Mouse (Mus musculus): ENCODE measurements around the gene Nlk. TPM values are rescaled to one million over a fixed set of nuclear protein-coding genes. Genes with fewer than 3 reads are reported as not detected.

Gene Nlk
- polyA plus RNA-seq, 1 experiment, result 13.8 TPM

DNA sequence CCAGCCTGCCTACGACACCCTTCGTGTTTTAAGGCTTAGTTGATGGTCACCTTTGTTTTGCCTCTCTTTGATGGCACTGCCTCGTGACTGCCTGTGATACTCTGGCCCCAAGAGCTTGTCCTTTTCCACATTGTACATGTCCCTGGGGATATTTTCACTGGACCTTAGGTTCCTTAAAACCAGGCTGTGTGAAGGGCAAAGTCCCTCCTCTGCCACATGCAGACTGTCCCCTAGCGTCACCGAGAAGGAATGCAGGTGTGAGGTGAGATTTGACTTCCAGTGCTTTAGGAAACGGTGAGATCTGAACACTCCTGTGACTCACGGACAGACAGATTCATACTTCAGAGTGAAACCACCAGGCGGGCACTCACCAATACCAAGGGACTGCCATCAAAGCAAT, 139.9 kb downstream of the Nlk start:
- Histone ChIP-seq H3K27me3 (ENCODE audit: control insufficient read depth, insufficient read depth, low read length) (no peaks in the 10 kb centered on the region), H3K36me3 (ENCODE audit: control insufficient read depth, insufficient read depth, low read length) (no peaks in the 10 kb centered on the region), H3K4me1 (ENCODE audit: control insufficient read depth, insufficient read depth, insufficient read length) (no peaks in the 10 kb centered on the region), H3K4me3 (ENCODE audit: extremely low read depth, insufficient read depth, insufficient read length) (no peak overlapping the region), H3K27ac (ENCODE audit: insufficient read depth, low read length) (no peak overlapping the region)
- 69% methylated on average over 8 of the region's 8 CpGs for WGBS
- DNase-seq (ENCODE audit: low read depth in 1 of 2, low spot score in 2 of 2), result no peak
- TF ChIP-seq POLR2A (IDR thresholded peaks at IDR 0.05; ENCODE audit: low read depth, low read length), result no peak
- no peak for TF ChIP-seq CTCF (IDR thresholded peaks at IDR 0.05; ENCODE audit: extremely low read depth, insufficient read depth, insufficient read length, insufficient replicate concordance)

DNA sequence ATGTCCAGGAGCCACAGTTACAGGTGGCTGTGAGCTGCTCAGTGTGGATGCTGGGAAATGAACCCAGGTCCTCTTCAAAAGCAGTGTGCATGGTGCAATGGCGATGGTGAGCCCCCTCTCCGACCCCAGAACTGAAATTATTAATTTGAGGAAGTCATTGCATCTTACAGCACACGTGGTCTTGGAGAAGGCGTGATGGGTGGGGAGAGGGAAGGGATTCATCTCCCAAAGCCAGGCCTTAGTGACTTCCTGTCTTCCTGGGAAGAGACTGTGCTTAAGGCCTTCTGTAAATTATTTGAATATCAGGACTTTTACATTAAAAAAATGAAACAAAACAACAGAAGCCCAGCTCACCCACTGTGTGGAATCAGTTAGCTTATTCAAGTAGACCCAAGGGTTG, 141.1 kb downstream of the Nlk start:
- Histone ChIP-seq H3K27ac (ENCODE audit: insufficient read depth, low read length) (no peak overlapping the region; the same call in 1 of the 2 replicates), H3K27me3 (ENCODE audit: control insufficient read depth, insufficient read depth, low read length) (no peaks in the 10 kb centered on the region), H3K36me3 (ENCODE audit: control insufficient read depth, insufficient read depth, low read length) (no peaks in the 10 kb centered on the region), H3K4me3 (ENCODE audit: extremely low read depth, insufficient read depth, insufficient read length) (no peak overlapping the region), H3K4me1 (ENCODE audit: control insufficient read depth, insufficient read depth, insufficient read length) (no peaks in the 10 kb centered on the region)
- DNase-seq (ENCODE audit: low read depth in 1 of 2, low spot score in 2 of 2), result no peak
- TF ChIP-seq CTCF (IDR thresholded peaks at IDR 0.05; ENCODE audit: extremely low read depth, insufficient read depth, insufficient read length, insufficient replicate concordance) (no peak), POLR2A (IDR thresholded peaks at IDR 0.05; ENCODE audit: low read depth, low read length) (no peak)
- 68% methylated on average over 4 of the region's 4 CpGs for WGBS

DNA sequence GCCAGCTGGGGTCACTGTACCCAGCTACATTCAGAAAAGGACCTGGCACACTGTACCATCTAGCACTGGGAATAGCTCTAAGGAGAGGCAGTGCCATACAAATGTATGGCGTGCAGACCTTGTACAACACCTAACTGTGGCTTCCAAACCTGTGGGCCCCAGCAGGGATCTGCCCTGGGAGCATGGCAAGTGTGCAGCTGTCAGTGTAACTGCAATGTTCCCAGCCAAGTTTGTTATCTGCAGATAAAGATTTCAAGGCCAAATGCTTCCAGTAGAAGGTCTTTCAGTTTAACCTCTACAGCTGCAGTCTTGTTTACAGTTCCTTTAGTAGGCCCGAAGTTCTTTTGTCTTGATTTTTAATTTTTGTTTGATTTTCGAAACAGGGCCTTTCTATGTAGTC, 141.6 kb downstream of the Nlk start:
- H3K4me1 ChIP-seq (ENCODE audit: control insufficient read depth, insufficient read depth, insufficient read length), result no peaks in the 10 kb centered on the region
- no peak for DNase-seq (ENCODE audit: low read depth in 1 of 2, low spot score in 2 of 2)
- no peak for TF ChIP-seq POLR2A (IDR thresholded peaks at IDR 0.05; ENCODE audit: low read depth, low read length)
- TF ChIP-seq CTCF (IDR thresholded peaks at IDR 0.05; ENCODE audit: extremely low read depth, insufficient read depth, insufficient read length, insufficient replicate concordance), result no peak

DNA sequence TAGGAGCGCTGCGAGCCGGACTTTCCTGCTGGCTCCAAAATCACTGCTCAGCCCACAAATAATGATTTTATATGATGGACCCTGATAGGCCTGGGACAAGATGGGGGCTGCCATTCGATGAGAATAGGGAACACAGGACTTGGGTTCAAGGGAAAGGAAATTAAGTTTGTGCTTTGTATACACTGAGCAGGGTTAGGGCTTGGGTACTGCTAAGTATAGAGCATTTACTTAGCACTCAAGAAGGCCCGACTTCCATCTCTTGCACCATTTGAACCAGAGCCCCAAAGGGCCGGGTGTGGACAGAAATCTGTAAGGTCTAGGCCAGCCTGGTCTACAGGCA, 146.1 kb downstream of the Nlk start:
- no peak for TF ChIP-seq CTCF (IDR thresholded peaks at IDR 0.05; ENCODE audit: extremely low read depth, insufficient read depth, insufficient read length, insufficient replicate concordance)
- no peak for TF ChIP-seq POLR2A (IDR thresholded peaks at IDR 0.05; ENCODE audit: low read depth, low read length)
- no peaks in the 10 kb centered on the region for H3K27me3 ChIP-seq (ENCODE audit: control insufficient read depth, insufficient read depth, low read length)
- WGBS, result 33% methylated on average over 6 of the region's 6 CpGs
- DNase-seq (ENCODE audit: low read depth in 1 of 2, low spot score in 2 of 2), result no peak
- H3K27ac ChIP-seq (ENCODE audit: insufficient read depth, low read length), result no peak overlapping the region; the same call in 1 of the 2 replicates
- peak overlapping the region; percentile 62 for H3K4me3 ChIP-seq (ENCODE audit: extremely low read depth, insufficient read depth, insufficient read length)
- no peaks in the 10 kb centered on the region; the same call in 1 of the 2 replicates for H3K4me1 ChIP-seq (ENCODE audit: control insufficient read depth, insufficient read depth, insufficient read length)
- no peaks in the 10 kb centered on the region for H3K36me3 ChIP-seq (ENCODE audit: control insufficient read depth, insufficient read depth, low read length)

More for the DNA sequence above, 141.6 kb downstream of the Nlk start:
- Histone ChIP-seq H3K4me3 (ENCODE audit: extremely low read depth, insufficient read depth, insufficient read length) (no peak overlapping the region), H3K27me3 (ENCODE audit: control insufficient read depth, insufficient read depth, low read length) (no peaks in the 10 kb centered on the region), H3K36me3 (ENCODE audit: control insufficient read depth, insufficient read depth, low read length) (no peaks in the 10 kb centered on the region), H3K27ac (ENCODE audit: insufficient read depth, low read length) (no peak overlapping the region; the same call in 1 of the 2 replicates)
- WGBS, result 79% methylated on average over 3 of the region's 3 CpGs

DNA sequence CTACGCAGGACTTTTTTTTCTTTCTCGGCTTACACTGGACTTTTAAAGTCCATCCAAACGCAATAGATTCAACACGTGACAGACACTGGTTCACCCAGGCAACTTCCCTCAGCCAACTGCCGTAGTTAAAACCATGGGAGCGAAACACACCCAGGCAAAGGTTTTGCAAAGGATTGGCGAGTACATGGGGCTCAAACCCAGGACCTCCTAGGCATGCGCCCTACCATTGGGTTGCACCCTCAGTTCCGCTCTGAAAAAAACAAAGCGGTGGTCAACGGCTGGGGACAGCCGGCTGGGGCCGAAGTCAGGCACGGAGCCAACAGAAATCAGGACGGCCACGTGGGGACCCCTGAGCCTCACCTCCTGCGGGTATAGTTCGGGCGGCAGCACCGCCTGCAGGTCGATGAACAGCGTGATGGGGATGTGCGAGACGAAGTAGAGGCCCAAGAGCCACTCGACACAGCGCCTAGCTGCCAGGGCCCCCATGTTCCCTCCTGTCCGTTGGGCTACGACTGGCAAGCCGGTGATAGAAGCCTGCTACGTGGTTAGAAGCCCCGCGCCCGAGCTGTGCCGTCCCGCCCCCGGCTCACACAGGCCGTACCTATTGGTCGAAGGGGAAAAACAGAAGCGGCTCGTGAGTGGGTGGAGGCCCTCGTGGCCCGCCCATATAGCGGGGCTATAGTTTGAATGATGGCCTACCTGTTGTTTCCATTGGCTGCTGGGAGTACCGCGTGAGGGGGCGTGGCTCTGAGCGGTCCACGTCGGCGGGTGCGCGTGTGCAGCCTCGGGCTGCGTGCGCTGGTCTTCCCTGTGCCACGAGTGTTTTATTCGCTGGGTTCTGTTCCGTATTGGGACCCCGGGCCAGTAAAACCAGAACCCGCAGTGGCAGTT, 146.8 kb downstream of the Nlk start, which contains the start of gene Tmem97:
Gene Tmem97 (minus strand): TSS at position 610 of the 891 bp plus-strand sequence.
- TF ChIP-seq CTCF (IDR thresholded peaks at IDR 0.05; ENCODE audit: extremely low read depth, insufficient read depth, insufficient read length, insufficient replicate concordance) (no peak), POLR2A (IDR thresholded peaks at IDR 0.05; ENCODE audit: low read depth, low read length) (peak; percentile 69; the same call in 1 of the 2 replicates)
- peak within 1 kb of the TSS; percentile 47 for H3K27ac ChIP-seq (ENCODE audit: insufficient read depth, low read length)
- DNase-seq (ENCODE audit: low read depth in 1 of 2, low spot score in 2 of 2), result peak; percentile 89 to 93
- no peaks in the 10 kb centered on the region for H3K27me3 ChIP-seq (ENCODE audit: control insufficient read depth, insufficient read depth, low read length)
- H3K36me3 ChIP-seq (ENCODE audit: control insufficient read depth, insufficient read depth, low read length), result no peaks in the 10 kb centered on the region
- no peaks in the 10 kb centered on the region; the same call in 1 of the 2 replicates for H3K4me1 ChIP-seq (ENCODE audit: control insufficient read depth, insufficient read depth, insufficient read length)
- peak within 1 kb of the TSS; percentile 85 for H3K4me3 ChIP-seq (ENCODE audit: extremely low read depth, insufficient read depth, insufficient read length)
- under 1% methylated on average over 60 of the region's 60 CpGs for WGBS

DNA sequence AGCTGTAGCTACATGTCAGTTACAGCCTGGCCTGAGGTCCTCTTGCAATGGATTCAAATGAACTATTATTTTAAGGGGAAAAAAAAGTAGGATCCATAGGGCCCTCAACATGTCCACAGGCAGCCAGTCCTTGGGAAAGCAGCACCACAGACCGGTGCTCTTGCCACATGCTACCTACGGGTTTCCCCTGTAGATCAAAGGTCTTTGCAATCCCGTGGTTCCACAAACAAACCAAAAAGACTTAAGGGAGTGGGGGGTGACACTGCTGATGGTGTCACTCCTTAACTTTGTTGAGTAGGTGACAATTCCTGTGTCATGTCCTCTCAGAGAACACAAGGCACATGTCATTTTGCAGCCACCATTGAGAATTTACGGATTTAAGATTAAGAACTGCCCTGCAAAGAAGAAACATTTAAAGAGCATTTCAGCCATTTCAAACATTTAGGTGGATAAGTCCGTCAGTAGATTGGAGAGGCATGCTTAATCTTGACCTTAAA, 147.6 kb downstream of the Nlk start:
- Histone ChIP-seq H3K4me1 (ENCODE audit: control insufficient read depth, insufficient read depth, insufficient read length) (no peaks in the 10 kb centered on the region; the same call in 1 of the 2 replicates), H3K4me3 (ENCODE audit: extremely low read depth, insufficient read depth, insufficient read length) (peak overlapping the region; percentile 85; the same call in 1 of the 2 replicates), H3K27ac (ENCODE audit: insufficient read depth, low read length) (no peak overlapping the region), H3K27me3 (ENCODE audit: control insufficient read depth, insufficient read depth, low read length) (no peaks in the 10 kb centered on the region), H3K36me3 (ENCODE audit: control insufficient read depth, insufficient read depth, low read length) (no peaks in the 10 kb centered on the region)
- no peak for TF ChIP-seq POLR2A (IDR thresholded peaks at IDR 0.05; ENCODE audit: low read depth, low read length)
- TF ChIP-seq CTCF (IDR thresholded peaks at IDR 0.05; ENCODE audit: extremely low read depth, insufficient read depth, insufficient read length, insufficient replicate concordance), result no peak
- DNase-seq (ENCODE audit: low read depth in 1 of 2, low spot score in 2 of 2), result no peak
- 20% methylated on average over 5 of the region's 5 CpGs for WGBS

Measured in spleen, adult 2 months (tissue).